ENCODE assay signal across 23 mouse cellular contexts in genomic region chr2:71891536-71891935, GRCm38 (mm10). TPM values are rescaled to one million over a fixed set of nuclear protein-coding genes. Genes with fewer than 3 reads are reported as not detected.
DNase-seq lines count a peak whose midpoint lies in the region.
"Had no signal": no experiment of that assay in that cellular context is flagged by ENCODE, and none has a peak within 500 bp of the region (broad histone marks: within the 10 kb centered on the region; RNA-seq: fewer than 3 reads in every experiment).

No protein-coding gene starts in this region.

- no peaks in the 10 kb centered on the region for H3K27me3 ChIP-seq in heart, embryonic 10.5 days (ENCODE audit: insufficient read depth, poor library complexity, severe bottlenecking)
- H3K27me3 ChIP-seq: CH12.LX; embryonic facial prominence, embryonic 13.5 days; embryonic facial prominence, embryonic 15.5 days; forebrain, embryonic 12.5 days had no signal

- H3K27ac ChIP-seq in heart, embryonic 10.5 days, result no peak overlapping the region
- H3K27ac ChIP-seq: embryonic facial prominence, embryonic 13.5 days; embryonic facial prominence, embryonic 15.5 days; forebrain, embryonic 10.5 days; forebrain, embryonic 12.5 days had no signal

- WGBS in heart, embryonic 10.5 days, result 91% methylated on average over 2 of the region's 2 CpGs

- H3K9me3 ChIP-seq in heart, embryonic 10.5 days, result no peaks in the 10 kb centered on the region
- H3K9me3 ChIP-seq: embryonic facial prominence, embryonic 13.5 days; embryonic facial prominence, embryonic 15.5 days; forebrain, embryonic 10.5 days; forebrain, embryonic 12.5 days; G1E had no signal

- H3K4me1 ChIP-seq in heart, embryonic 10.5 days, result no peaks in the 10 kb centered on the region
- H3K4me1 ChIP-seq: embryonic facial prominence, embryonic 13.5 days; embryonic facial prominence, embryonic 15.5 days; forebrain, embryonic 12.5 days had no signal

- peak; percentile 52 for DNase-seq in heart, adult 11 months
- DNase-seq in heart, embryonic 10.5 days (ENCODE audit: low spot score), result no peak
- peak; percentile 40 for DNase-seq in retina, embryonic 14.5 days (ENCODE audit: low spot score)
- DNase-seq in retina, postnatal 7 days (ENCODE audit: low read depth, low spot score), result peak; percentile 67
- DNase-seq in frontal cortex, postnatal 36 days (ENCODE audit: low spot score in 2 of 2), result no peak
- DNase-seq: adrenal gland, adult 2 months; adrenal gland, postnatal 10 days; adrenal gland, postnatal 25 days; B cell, adult 2 months; cerebellum, adult 11 months; cerebellum, adult 18-20 months; cerebellum, adult 8-10 months; cerebellum, adult 9-11 months; cerebellum, postnatal 14 days; cerebellum, postnatal 36 days; embryo, embryonic 11 days had no signal

- no peak overlapping the region for H3K4me3 ChIP-seq in heart, embryonic 10.5 days
- H3K4me3 ChIP-seq: embryonic facial prominence, embryonic 13.5 days; embryonic facial prominence, embryonic 15.5 days; erythroblast, embryonic 14.5 days; forebrain, embryonic 10.5 days; forebrain, embryonic 12.5 days had no signal

- H3K36me3 ChIP-seq in heart, embryonic 10.5 days, result peaks cover 83% of the 10 kb centered on the region

RNA-seq across cellular contexts. Expression of gene Pdk1, which starts 18.5 kb away (rescaled TPM):
- 88.2 and 111 TPM in 2 replicates for polyA plus RNA-seq in heart, embryonic 10.5 days (2016; fragmentation: Nextera tagmentation; extraction: Ambion mirVana)

Comparison
In these comparisons a context has a peak if more than half of its experiments do, and no peak if none do; other contexts are left out.
1. DNase-seq: peak in heart, adult 11 months (single experiment), retina, embryonic 14.5 days (single experiment) and retina, postnatal 7 days (single experiment); none in heart, embryonic 10.5 days (single experiment) and frontal cortex, postnatal 36 days (0 of 2).